Mouse (Mus musculus) heart, adult 18-20 months (tissue): ENCODE measurements at regions not wholly inside any gene's neighbourhood (a gene's known extent, or its start where the extent isn't known, plus 50 kb on each side); places are given as distances from the start of the nearest gene placed in this dataset.
A peak's percentile ranks its signal among the peaks of the same experiment; 100 is the strongest.

Experiments
- DNase-seq, 2 experiments: peaks; one replicate each; pipeline ENCODE4 v3.0.0; 2021 to 2022; ENCODE audit warnings: mixed read lengths in 1 of 2

- DNase-seq: no peak
These were observed 257.2 kb downstream of the Nuak1 start for GRCm38 (mm10) chr10:84183239-84183638.

GRCm38 (mm10) chr10:84186466-84186865 lies 253.9 kb downstream of the Nuak1 start:
- DNase-seq: no peak

GRCm38 (mm10) chr10:84199035-84199434 lies 241.4 kb downstream of the Nuak1 start:
- no peak for DNase-seq

GRCm38 (mm10) chr10:84201785-84202184 lies 238.6 kb downstream of the Nuak1 start:
- DNase-seq: no peak

- DNase-seq: no peak
These were observed 228.2 kb downstream of the Nuak1 start for GRCm38 (mm10) chr10:84212096-84212785.

GRCm38 (mm10) chr10:84214812-84215211 lies 225.6 kb downstream of the Nuak1 start:
- no peak for DNase-seq

- DNase-seq: no peak
These were observed 211.0 kb downstream of the Nuak1 start for GRCm38 (mm10) chr10:84229224-84229921.

- peak; percentile 76 to 86 for DNase-seq
These were observed 210.2 kb downstream of the Nuak1 start for GRCm38 (mm10) chr10:84230011-84230781.

- DNase-seq: no peak
These were observed 205.4 kb downstream of the Nuak1 start for GRCm38 (mm10) chr10:84235006-84235405.

- no peak for DNase-seq
These were observed 204.2 kb downstream of the Nuak1 start for GRCm38 (mm10) chr10:84236236-84236635.

GRCm38 (mm10) chr10:84238279-84238963 lies 202.0 kb downstream of the Nuak1 start:
- no peak for DNase-seq

GRCm38 (mm10) chr10:84243283-84243682 lies 197.1 kb downstream of the Nuak1 start:
- DNase-seq: no peak

- no peak for DNase-seq
These were observed 191.1 kb downstream of the Nuak1 start for GRCm38 (mm10) chr10:84249346-84249745.

- DNase-seq: peak; percentile 17 to 18
These were observed 179.3 kb downstream of the Nuak1 start for GRCm38 (mm10) chr10:84260931-84261650.

GRCm38 (mm10) chr10:84262943-84263342 lies 177.5 kb downstream of the Nuak1 start:
- no peak for DNase-seq

- DNase-seq: peak; percentile 13 to 21
These were observed 154.4 kb downstream of the Nuak1 start for GRCm38 (mm10) chr10:84285832-84286506.

- no peak for DNase-seq
These were observed 146.0 kb downstream of the Nuak1 start for GRCm38 (mm10) chr10:84294422-84294821.

- DNase-seq: no peak
These were observed 144.2 kb downstream of the Nuak1 start for GRCm38 (mm10) chr10:84296168-84296567.

GRCm38 (mm10) chr10:84301561-84301960 lies 138.8 kb downstream of the Nuak1 start:
- peak; percentile 25 to 42 for DNase-seq

- DNase-seq: no peak
These were observed 137.4 kb downstream of the Nuak1 start for GRCm38 (mm10) chr10:84302821-84303520.
